Mouse (Mus musculus): ENCODE results near the gene Ripor1. TPM values are rescaled to one million over a fixed set of nuclear protein-coding genes. Genes with fewer than 3 reads are reported as not detected.

Ripor1 gene
- polyA plus RNA-seq, 1 experiment: 17.2 TPM

GRCm38 (mm10) chr8:105626086-105626485, 21.0 kb downstream of the Ripor1 start:
- DNase-seq (ENCODE audit: low read depth): no peak

GRCm38 (mm10) chr8:105629337-105629736, 24.3 kb downstream of the Ripor1 start:
- no peak for DNase-seq (ENCODE audit: low read depth)

- DNase-seq (ENCODE audit: low read depth): no peak
Observed at GRCm38 (mm10) chr8:105634771-105635458, 29.9 kb downstream of the Ripor1 start.

- no peak for DNase-seq (ENCODE audit: low read depth)
Observed at GRCm38 (mm10) chr8:105635481-105635880, 30.4 kb downstream of the Ripor1 start.

- no peak for DNase-seq (ENCODE audit: low read depth)
Observed at GRCm38 (mm10) chr8:105636018-105636962, 31.2 kb downstream of the Ripor1 start, which contains the start of gene Ctcf. Gene Ctcf (plus strand): TSS chr8:105636568.

- DNase-seq (ENCODE audit: low read depth): no peak
Observed at GRCm38 (mm10) chr8:105636963-105637510, 32.0 kb downstream of the Ripor1 start, which contains the start of gene Agrp. Gene Agrp (minus strand): TSS chr8:105637393.

- DNase-seq (ENCODE audit: low read depth): no peak
Observed at GRCm38 (mm10) chr8:105637601-105638041, 32.6 kb downstream of the Ripor1 start.

GRCm38 (mm10) chr8:105638510-105638909, 33.5 kb downstream of the Ripor1 start:
- no peak for DNase-seq (ENCODE audit: low read depth)

GRCm38 (mm10) chr8:105639835-105640234, 34.8 kb downstream of the Ripor1 start:
- no peak for DNase-seq (ENCODE audit: low read depth)

- no peak for DNase-seq (ENCODE audit: low read depth)
Observed at GRCm38 (mm10) chr8:105640511-105640910, 35.5 kb downstream of the Ripor1 start.

- no peak for DNase-seq (ENCODE audit: low read depth)
Observed at GRCm38 (mm10) chr8:105645205-105645604, 40.1 kb downstream of the Ripor1 start.

- DNase-seq (ENCODE audit: low read depth): no peak
Observed at GRCm38 (mm10) chr8:105648929-105649328, 43.9 kb downstream of the Ripor1 start.

- DNase-seq (ENCODE audit: low read depth): no peak
Observed at GRCm38 (mm10) chr8:105657641-105658040, 52.6 kb downstream of the Ripor1 start.

- DNase-seq (ENCODE audit: low read depth): no peak
Observed at GRCm38 (mm10) chr8:105661167-105661566, 56.1 kb downstream of the Ripor1 start.

Other genes with a start within 250 kb of the Ripor1 start
- gene Plekhg4, start 232.0 kb upstream of the Ripor1 start, polyA plus RNA-seq (2012; rRNA removed): 2.4 and 2.7 TPM in 2 replicates
- gene Kctd19, start 191.8 kb upstream of the Ripor1 start, polyA plus RNA-seq (2012; rRNA removed): 0.23 and 0.89 TPM in 2 replicates
- 1.8 and 2.3 TPM in 2 replicates for gene Lrrc36, start 191.7 kb upstream of the Ripor1 start, polyA plus RNA-seq (2012; rRNA removed)
- 63.4 and 71.3 TPM in 2 replicates for gene Tppp3, start 133.7 kb upstream of the Ripor1 start, polyA plus RNA-seq (2012; rRNA removed)
- 37.2 and 43.5 TPM in 2 replicates for gene Zdhhc1, start 108.4 kb upstream of the Ripor1 start, polyA plus RNA-seq (2012; rRNA removed)
- gene Hsd11b2, start 86.5 kb upstream of the Ripor1 start, polyA plus RNA-seq (2012; rRNA removed): 1.4 and 1.8 TPM in 2 replicates
- gene Atp6v0d1, start 39.2 kb upstream of the Ripor1 start, polyA plus RNA-seq (2012; rRNA removed): 163 and 172 TPM in 2 replicates
- gene Ctcf, start 31.3 kb downstream of the Ripor1 start, polyA plus RNA-seq (2012; rRNA removed): 12.2 and 19.0 TPM in 2 replicates
- 0.45 TPM in 1 of 2 replicates, not detected in the other for gene Agrp, start 32.1 kb downstream of the Ripor1 start, polyA plus RNA-seq (2012; rRNA removed)
- gene Carmil2, start 81.0 kb downstream of the Ripor1 start, polyA plus RNA-seq (2012; rRNA removed): 0.60 and 0.81 TPM in 2 replicates
- 31.7 and 35.4 TPM in 2 replicates for gene Acd, start 95.8 kb downstream of the Ripor1 start, polyA plus RNA-seq (2012; rRNA removed)
- gene Pard6a, start 95.9 kb downstream of the Ripor1 start, polyA plus RNA-seq (2012; rRNA removed): 23.5 and 24.1 TPM in 2 replicates
- 0.15 TPM in 1 of 2 replicates, not detected in the other for gene 4933405L10Rik, start 102.4 kb downstream of the Ripor1 start, polyA plus RNA-seq (2012; rRNA removed)
- 5.8 and 8.4 TPM in 2 replicates for gene Enkd1, start 103.0 kb downstream of the Ripor1 start, polyA plus RNA-seq (2012; rRNA removed)
- gene Gfod2, start 153.4 kb downstream of the Ripor1 start, polyA plus RNA-seq (2012; rRNA removed): 5.3 and 6.7 TPM in 2 replicates
- gene Ranbp10, start 222.1 kb downstream of the Ripor1 start, polyA plus RNA-seq (2012; rRNA removed): 20.0 and 20.4 TPM in 2 replicates
- gene Tsnaxip1, start 222.5 kb downstream of the Ripor1 start, polyA plus RNA-seq (2012; rRNA removed): 1.1 and 1.2 TPM in 2 replicates
- 18.9 and 23.0 TPM in 2 replicates for gene Cenpt, start 248.0 kb downstream of the Ripor1 start, polyA plus RNA-seq (2012; rRNA removed)
- gene Thap11, start 249.9 kb downstream of the Ripor1 start, polyA plus RNA-seq (2012; rRNA removed): 44.3 and 46.8 TPM in 2 replicates

All from gonadal fat pad, adult 2 months (tissue).